Mouse (Mus musculus) kidney, postnatal 0 days (tissue): ENCODE data around the gene Tfe3. TPM values are rescaled to one million over a fixed set of nuclear protein-coding genes. Genes with fewer than 3 reads are reported as not detected.

Experiments used
- ATAC-seq: fragments of 200-750 bp; cut with Nextera tagmentation; replicated peaks from 2 replicates; pipeline ENCODE4 v1.8.0; 2017; ENCODE audit warnings: low read depth, moderate number of reproducible peaks, moderate TSS enrichment, moderate library complexity; ENCODE audit not compliant: low FRiP score
- DNase-seq: peaks from one replicate; pipeline ENCODE4 v3.0.0-alpha.2; 2016; ENCODE audit warnings: low spot score
- H3K27ac ChIP-seq: fragments of 300-500 bp; sonication (generic); 2 replicates; pipeline ENCODE4 v1.5.1; 2014; ENCODE audit warnings: mild to moderate bottlenecking
- H3K27me3 ChIP-seq: fragments of 300-500 bp; sonication (generic); 2 replicates; pipeline ENCODE4 v1.6.1; 2014; ENCODE audit warnings: low read length, mixed read lengths; ENCODE audit not compliant: insufficient read depth
- H3K36me3 ChIP-seq: fragments of 300-500 bp; sonication (generic); 2 replicates; pipeline ENCODE4 v1.6.1; 2014; ENCODE audit warnings: low read length, mixed read lengths; ENCODE audit not compliant: insufficient read depth
- H3K4me1 ChIP-seq: fragments of 300-500 bp; sonication (generic); replicated peaks from 2 replicates; pipeline ENCODE4 v1.6.1; 2014; ENCODE audit warnings: antibody characterized with exemption, low read length, mixed read lengths; ENCODE audit not compliant: insufficient read depth
- H3K4me2 ChIP-seq: fragments of 300-500 bp; sonication (generic); 2 replicates; pipeline ENCODE4 v1.6.1; 2014; ENCODE audit warnings: mild to moderate bottlenecking, low read length, moderate library complexity, mixed read lengths
- H3K4me3 ChIP-seq: fragments of 300-500 bp; sonication (generic); replicated peaks from 2 replicates; pipeline ENCODE4 v1.5.1; 2014; ENCODE audit warnings: low read depth, low read length
- H3K9ac ChIP-seq: fragments of 300-500 bp; sonication (generic); 2 replicates; pipeline ENCODE4 v1.6.1; 2014; ENCODE audit warnings: low read depth, low read length
- H3K9me3 ChIP-seq: fragments of 300-500 bp; sonication (generic); replicated peaks from 2 replicates; pipeline ENCODE4 v1.6.1; 2016; ENCODE audit warnings: low read length, inconsistent platforms, mixed read lengths
- CTCF ChIP-seq: IDR thresholded peaks from 2 replicates; pipeline ENCODE4 v1.5.1; 2016; ENCODE audit warnings: antibody characterized with exemption, low read depth, mild to moderate bottlenecking, moderate library complexity
- WGBS: fragments of 180-500 bp; shearing (Covaris S2); extraction: QIAGEN DNeasy Blood & Tissue Kit; methylation state at CpG from one replicate; pipeline ENCODE4 v1.1.7; 2014; 5-methylcytosine and 5-hydroxymethylcytosine counted together
- polyA plus RNA-seq: library from polyadenylated mRNA; unstranded; fragments of >200 nt; fragmentation: Nextera tagmentation; extraction: Ambion mirVana; gene quantifications from 2 replicates; pipeline ENCODE4 v1.2.1, GENCODE M21; 2015

Tfe3 gene
- polyA plus RNA-seq, 1 experiment from 2014 or later = 22.9 TPM

DNA sequence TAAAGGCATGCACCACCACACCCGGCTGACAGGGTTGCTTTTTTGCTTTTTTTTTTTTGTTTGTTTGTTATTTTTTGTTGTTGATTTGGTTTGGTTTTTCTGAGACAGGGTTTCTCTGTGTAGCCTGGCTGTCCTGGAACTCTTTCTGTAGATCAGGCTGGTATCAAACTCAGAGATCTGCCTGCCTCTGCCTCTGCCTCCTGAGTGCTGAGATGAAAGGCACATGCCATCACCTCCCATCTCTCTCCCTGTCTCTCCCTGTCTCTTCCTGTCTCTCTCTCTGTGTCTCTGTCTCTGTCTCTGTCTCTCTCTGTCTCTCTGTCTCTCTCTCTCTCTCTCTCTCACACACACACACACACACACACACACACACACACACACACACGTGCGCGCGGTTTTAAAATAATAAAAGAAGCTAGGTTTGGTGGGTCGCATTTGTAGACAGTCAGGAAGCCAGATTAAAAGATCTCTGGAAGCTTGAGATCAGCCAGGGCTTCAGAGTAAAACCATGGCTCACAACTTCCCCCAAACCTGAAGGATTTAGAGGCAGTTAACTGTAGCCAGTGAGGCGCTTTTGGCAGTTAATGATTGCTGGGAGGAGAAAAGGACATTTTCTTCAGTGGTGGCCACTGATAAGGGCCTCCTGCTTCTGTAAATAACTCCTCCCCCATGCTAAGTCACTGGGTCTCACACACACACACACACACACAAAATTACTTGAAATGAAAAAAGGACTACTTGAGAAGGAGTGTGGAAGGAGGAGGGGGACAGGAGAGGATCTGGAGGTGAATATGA is 16.3 kb downstream of the Tfe3 start:
- no peaks in the 10 kb centered on the region for H3K27me3 ChIP-seq
- no peak for ATAC-seq
- no peak overlapping the region for H3K27ac ChIP-seq
- H3K4me1 ChIP-seq = no peaks in the 10 kb centered on the region
- H3K4me2 ChIP-seq = no peak overlapping the region
- H3K9ac ChIP-seq = no peak overlapping the region
- no peak overlapping the region for H3K4me3 ChIP-seq
- WGBS = 72% methylated on average over 7 of the region's 7 CpGs
- no peaks in the 10 kb centered on the region for H3K9me3 ChIP-seq
- no peak for TF ChIP-seq CTCF
- peak; percentile 14 for DNase-seq
- 0 out of 2 replicates have a peak, but pooled peaks cover 6% of the 10 kb centered on the region for H3K36me3 ChIP-seq

DNA sequence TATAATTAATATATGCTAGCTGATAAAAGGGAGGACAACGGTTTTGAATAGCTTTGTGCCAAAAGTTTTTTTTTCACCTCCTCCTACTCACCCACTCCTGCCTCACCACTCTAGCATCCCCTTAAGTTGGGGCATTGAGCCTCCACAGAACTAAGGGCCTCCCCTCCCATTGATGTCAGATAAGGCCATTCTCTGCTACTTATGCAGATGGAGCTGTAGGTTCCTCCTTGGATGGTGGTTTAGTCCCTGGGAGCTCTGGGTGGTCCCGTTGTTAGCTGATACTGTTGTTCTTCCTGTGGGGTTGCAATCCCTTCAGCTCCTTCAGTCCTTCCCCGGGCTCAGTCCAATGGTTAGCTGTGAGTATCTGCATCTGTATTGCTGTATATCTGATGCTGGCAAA is 16.9 kb downstream of the Tfe3 start:
- H3K9me3 ChIP-seq = no peaks in the 10 kb centered on the region
- H3K9ac ChIP-seq = no peak overlapping the region
- H3K4me1 ChIP-seq = no peaks in the 10 kb centered on the region
- no peak for TF ChIP-seq CTCF
- 28% methylated on average over 3 of the region's 3 CpGs for WGBS
- DNase-seq = no peak
- no peak for ATAC-seq
- H3K27me3 ChIP-seq = no peaks in the 10 kb centered on the region
- H3K36me3 ChIP-seq = 0 out of 2 replicates have a peak, but pooled peaks cover 2% of the 10 kb centered on the region
- no peak overlapping the region for H3K4me3 ChIP-seq
- no peak overlapping the region for H3K4me2 ChIP-seq
- H3K27ac ChIP-seq = no peak overlapping the region

DNA sequence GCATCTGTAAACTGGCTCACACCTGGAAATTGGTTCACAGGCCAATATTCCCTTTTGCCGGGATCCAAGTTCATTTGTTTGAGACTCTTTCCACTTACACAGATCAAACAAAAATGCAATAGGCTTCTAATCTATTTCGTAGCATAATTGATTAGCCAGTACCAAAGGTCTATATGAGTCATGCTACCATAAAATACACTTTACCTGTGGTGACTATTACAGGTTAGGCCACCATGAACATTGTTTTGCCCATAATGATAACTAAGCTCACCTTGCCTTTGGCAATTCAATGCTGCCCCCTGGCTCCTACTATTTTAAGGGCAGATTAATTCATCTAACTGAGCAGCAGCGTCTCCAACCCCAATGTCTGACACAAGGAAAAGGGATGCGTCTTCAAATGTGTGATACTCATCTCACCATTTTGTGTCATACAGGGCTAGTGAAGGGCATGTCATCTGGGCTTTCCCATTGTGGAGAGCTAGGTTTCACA is 20.3 kb downstream of the Tfe3 start:
- no peaks in the 10 kb centered on the region for H3K36me3 ChIP-seq
- no peak overlapping the region for H3K9ac ChIP-seq
- H3K27me3 ChIP-seq = no peaks in the 10 kb centered on the region
- no peak for ATAC-seq
- H3K27ac ChIP-seq = no peak overlapping the region
- H3K4me3 ChIP-seq = no peak overlapping the region
- H3K4me1 ChIP-seq = no peaks in the 10 kb centered on the region
- H3K4me2 ChIP-seq = no peak overlapping the region
- H3K9me3 ChIP-seq = no peaks in the 10 kb centered on the region
- DNase-seq = no peak
- WGBS = 74% methylated on average over 4 of the region's 4 CpGs
- TF ChIP-seq CTCF = no peak

DNA sequence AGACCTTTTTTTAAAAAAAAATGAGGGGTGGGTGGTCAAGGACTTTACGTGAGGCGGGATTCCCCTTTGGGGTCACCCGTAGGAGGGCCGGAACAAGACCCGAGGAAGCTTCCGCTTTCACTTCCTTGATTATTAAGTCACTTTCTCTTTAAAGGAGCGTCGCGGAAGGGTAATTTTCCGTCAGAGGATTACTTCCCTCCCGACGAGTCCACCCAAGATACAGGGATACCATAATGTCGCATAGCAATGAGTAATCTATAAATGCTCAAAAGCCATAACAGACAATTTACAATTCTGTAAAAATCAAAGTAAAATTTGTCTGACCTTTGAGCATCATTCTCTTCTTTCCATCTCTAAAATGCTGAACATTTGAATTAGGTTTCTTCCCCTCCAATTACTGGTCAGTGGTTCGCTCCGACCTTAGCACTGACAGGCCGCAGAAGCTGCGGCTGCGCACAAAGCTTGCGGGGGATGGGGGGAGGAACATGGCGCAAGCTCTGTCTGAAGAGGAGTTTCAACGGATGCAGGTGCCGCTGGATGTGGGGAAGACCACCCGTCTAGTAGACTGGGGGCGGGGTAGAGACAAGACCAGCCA is 27.3 kb downstream of the Tfe3 start, which contains the start of gene Gripap1:
Gripap1 (plus strand) TSS at position 224 of the 595 bp plus-strand sequence.
- Histone ChIP-seq H3K4me3 (peak within 1 kb of the TSS; percentile 37), H3K9ac (peak within 1 kb of the TSS; percentile 14; the same call in 1 of the 2 replicates), H3K27ac (no peak within 1 kb of the TSS; the same call in 1 of the 2 replicates), H3K9me3 (no peaks in the 10 kb centered on the region), H3K4me1 (no peaks in the 10 kb centered on the region), H3K36me3 (no peaks in the 10 kb centered on the region), H3K27me3 (no peaks in the 10 kb centered on the region), H3K4me2 (peak within 1 kb of the TSS; percentile 59)
- 21% methylated on average over 24 of the region's 24 CpGs for WGBS
- peak; percentile 90 for DNase-seq
- TF ChIP-seq CTCF = no peak
- peak; percentile 86 for ATAC-seq

DNA sequence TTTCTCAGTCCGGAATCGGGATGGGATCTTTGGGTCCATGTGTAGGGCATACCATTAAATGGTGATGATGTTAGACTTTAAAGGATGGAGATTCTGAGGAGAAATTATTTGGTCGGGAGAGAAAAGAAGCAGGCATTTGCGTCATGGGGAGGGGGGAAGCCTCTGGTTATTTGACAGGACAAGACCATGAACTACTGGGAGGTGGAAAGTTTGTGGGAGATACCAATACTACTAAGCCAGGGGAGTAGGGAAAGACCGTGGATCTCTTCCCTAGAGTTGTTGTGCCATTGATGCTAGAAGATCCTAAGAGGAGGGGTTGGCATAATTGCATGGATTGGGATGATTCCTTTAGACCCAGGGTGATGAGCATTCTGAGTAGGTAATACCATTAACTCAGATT is 27.9 kb downstream of the Tfe3 start:
- H3K9ac ChIP-seq = peak overlapping the region; percentile 14; the same call in 1 of the 2 replicates
- no peaks in the 10 kb centered on the region for H3K36me3 ChIP-seq
- H3K27ac ChIP-seq = no peak overlapping the region
- H3K4me3 ChIP-seq = peak overlapping the region; percentile 37
- peak overlapping the region; percentile 59 for H3K4me2 ChIP-seq
- peak; percentile 13 for DNase-seq
- TF ChIP-seq CTCF = no peak
- H3K27me3 ChIP-seq = no peaks in the 10 kb centered on the region
- no peaks in the 10 kb centered on the region for H3K4me1 ChIP-seq
- WGBS = 32% methylated on average over 5 of the region's 5 CpGs
- H3K9me3 ChIP-seq = no peaks in the 10 kb centered on the region
- no peak for ATAC-seq

DNA sequence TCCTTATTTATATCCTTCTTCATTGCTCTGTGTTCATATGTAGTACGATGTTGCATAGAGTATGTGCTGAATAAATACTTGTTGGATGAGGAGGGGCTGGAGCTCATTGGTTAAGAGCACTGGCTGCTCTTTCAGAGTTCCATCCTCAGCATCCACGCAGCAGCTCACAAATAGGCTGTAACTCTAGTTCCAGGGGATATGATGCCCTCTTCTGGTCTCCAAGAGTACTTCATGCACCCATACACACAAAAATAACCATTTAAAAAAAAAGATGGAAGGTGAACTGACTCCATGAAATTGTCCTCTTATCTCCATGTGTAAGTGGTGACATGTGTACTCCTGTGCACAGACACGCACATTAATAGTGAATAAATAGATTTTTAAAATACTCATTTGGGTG is 31.0 kb downstream of the Tfe3 start:
- ATAC-seq (no peak), DNase-seq (peak; percentile 46)
- Histone ChIP-seq H3K9me3 (no peaks in the 10 kb centered on the region), H3K4me2 (no peak overlapping the region), H3K9ac (no peak overlapping the region), H3K36me3 (no peaks in the 10 kb centered on the region), H3K27me3 (no peaks in the 10 kb centered on the region), H3K27ac (no peak overlapping the region), H3K4me1 (no peaks in the 10 kb centered on the region), H3K4me3 (no peak overlapping the region)
- TF ChIP-seq CTCF = peak; percentile 64
- WGBS = 47% methylated on average over 3 of the region's 3 CpGs
